Mouse (Mus musculus) cortical plate, adult 2 months (tissue): ENCODE data around the gene Pex3. TPM values are rescaled to one million over a fixed set of nuclear protein-coding genes. Genes with fewer than 3 reads are reported as not detected.

ENCODE experiments used
- H3K27ac ChIP-seq: fragments of 200-500 bp; 2 replicates; pipeline ENCODE4 v1.5.1; 2012; ENCODE audit warnings: low read length, control low read depth, inconsistent platforms; ENCODE audit not compliant: insufficient read depth
- H3K4me1 ChIP-seq: fragments of 200-500 bp; 2 replicates; pipeline ENCODE4 v1.6.1; 2011; ENCODE audit warnings: low read length; ENCODE audit not compliant: control insufficient read depth, insufficient read depth
- H3K4me3 ChIP-seq: fragments of 200-500 bp; 2 replicates; pipeline ENCODE4 v1.5.1; 2011; ENCODE audit warnings: mild to moderate bottlenecking, low read length, control low read depth; ENCODE audit not compliant: insufficient read depth
- CTCF ChIP-seq: fragments of 200-500 bp; IDR thresholded peaks from 2 replicates; pipeline ENCODE4 v1.5.1; 2011; ENCODE audit warnings: mild to moderate bottlenecking, control low read depth, low read length; ENCODE audit not compliant: insufficient read depth; ENCODE audit errors: extremely low read depth
- POLR2A ChIP-seq: fragments of 200-500 bp; IDR thresholded peaks from 2 replicates; pipeline ENCODE4 v1.6.1; 2011; ENCODE audit warnings: mild to moderate bottlenecking, low read length, control low read depth; ENCODE audit not compliant: insufficient read depth; ENCODE audit errors: extremely low read depth
- polyA plus RNA-seq: library from polyadenylated mRNA; depleted of rRNA; stranded (reverse); fragments of >200 nt; gene quantifications from 2 replicates; pipeline ENCODE4 v1.2.3, GENCODE M21; 2012; rRNA removed

The Pex3 gene
- 30.3 and 30.8 TPM in 2 replicates for polyA plus RNA-seq

GRCm38 (mm10) chr10:13552646-13553497 lies at the start of gene Pex3, which contains the start of gene Adat2:
TSS of gene Pex3 (minus strand) at chr10:13553142.
TSS of gene Adat2 (plus strand) at chr10:13552894.
- TF ChIP-seq CTCF, result no peak
- TF ChIP-seq POLR2A, result peak; percentile 82; the same call in 1 of the 2 replicates
- H3K4me1 ChIP-seq, result peaks cover 2% of the 10 kb centered on the region; the same call in 1 of the 2 replicates
- H3K27ac ChIP-seq, result no peak within 1 kb of the TSS
- peak within 1 kb of the TSS; percentile 94 for H3K4me3 ChIP-seq

GRCm38 (mm10) chr10:13600926-13601325 lies 48.0 kb upstream of the Pex3 start:
- TF ChIP-seq POLR2A, result no peak
- no peak for TF ChIP-seq CTCF
- Histone ChIP-seq H3K4me1 (peaks cover 5% of the 10 kb centered on the region; the same call in 1 of the 2 replicates), H3K27ac (no peak overlapping the region), H3K4me3 (no peak overlapping the region)

DNA sequence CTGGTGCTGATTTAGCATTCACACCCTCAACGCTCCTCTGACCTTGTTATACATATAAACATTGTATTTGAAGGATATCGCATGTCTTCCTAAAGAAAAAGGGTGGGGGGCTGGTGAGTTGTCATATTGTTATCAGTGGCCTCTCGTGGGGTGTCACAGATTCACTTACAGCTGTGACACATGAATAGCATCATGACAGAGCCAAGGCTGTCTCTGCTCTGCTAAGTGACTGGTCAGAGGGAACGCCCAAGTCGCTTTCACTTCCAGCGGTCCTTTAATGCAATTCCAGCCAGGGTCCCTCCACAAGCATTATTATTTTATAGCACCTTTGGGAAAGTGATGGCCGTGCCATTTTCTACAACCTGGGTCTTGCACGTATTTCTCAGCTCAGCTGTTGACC lies 44.5 kb upstream of the Pex3 start:
- H3K4me3 ChIP-seq, result no peak overlapping the region
- H3K27ac ChIP-seq, result no peak overlapping the region
- H3K4me1 ChIP-seq, result peaks cover 7% of the 10 kb centered on the region; the same call in 1 of the 2 replicates
- TF ChIP-seq CTCF, result no peak
- TF ChIP-seq POLR2A, result no peak

GRCm38 (mm10) chr10:13596866-13597265 lies 43.9 kb upstream of the Pex3 start:
- H3K4me1 ChIP-seq, result peaks cover 7% of the 10 kb centered on the region; the same call in 1 of the 2 replicates
- no peak overlapping the region for H3K4me3 ChIP-seq
- TF ChIP-seq POLR2A (no peak), CTCF (no peak)
- no peak overlapping the region for H3K27ac ChIP-seq

DNA sequence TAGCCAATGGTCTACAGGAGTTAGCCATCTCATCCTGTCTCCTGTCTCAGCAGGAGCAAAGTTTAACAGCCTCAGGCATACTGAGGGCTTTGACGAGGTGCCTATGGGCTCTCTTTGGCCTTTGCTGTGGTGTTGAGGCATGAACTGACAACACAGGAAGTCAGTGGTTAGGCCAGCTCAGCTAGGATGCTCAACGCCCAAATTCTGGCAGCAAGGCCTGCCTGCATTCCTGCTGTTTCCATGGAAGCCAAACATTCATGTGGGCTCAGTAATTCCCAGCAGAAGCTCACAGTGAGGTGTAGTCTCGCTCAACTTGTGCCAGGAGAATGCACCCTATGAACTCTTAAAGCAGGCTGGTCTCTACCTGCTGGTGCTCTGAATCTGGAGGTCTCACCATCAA lies 43.1 kb upstream of the Pex3 start:
- H3K4me3 ChIP-seq, result no peak overlapping the region
- peaks cover 4% of the 10 kb centered on the region; the same call in 1 of the 2 replicates for H3K4me1 ChIP-seq
- no peak for TF ChIP-seq CTCF
- TF ChIP-seq POLR2A, result no peak
- H3K27ac ChIP-seq, result no peak overlapping the region

DNA sequence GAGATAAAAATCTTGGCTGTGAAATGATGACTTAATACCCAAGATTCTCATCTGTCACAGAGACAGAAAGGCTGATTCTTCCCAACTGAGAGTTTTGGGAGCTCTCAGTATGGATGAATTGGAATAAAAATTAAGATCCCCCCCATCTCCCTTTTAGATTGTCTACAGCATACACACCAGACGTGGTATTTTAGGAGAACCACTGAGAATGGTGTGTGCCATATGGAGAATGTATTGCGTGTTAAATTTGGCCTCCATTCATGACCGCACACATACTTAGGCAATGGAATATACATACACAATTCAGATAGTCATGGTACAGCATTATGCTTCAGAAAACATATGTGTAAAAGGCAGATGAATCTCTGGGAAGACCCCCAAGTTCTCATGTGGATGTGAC lies 40.6 kb upstream of the Pex3 start:
- TF ChIP-seq POLR2A, result no peak
- TF ChIP-seq CTCF, result no peak
- H3K4me1 ChIP-seq, result peaks cover 6% of the 10 kb centered on the region; the same call in 1 of the 2 replicates
- H3K4me3 ChIP-seq, result no peak overlapping the region
- H3K27ac ChIP-seq, result no peak overlapping the region

DNA sequence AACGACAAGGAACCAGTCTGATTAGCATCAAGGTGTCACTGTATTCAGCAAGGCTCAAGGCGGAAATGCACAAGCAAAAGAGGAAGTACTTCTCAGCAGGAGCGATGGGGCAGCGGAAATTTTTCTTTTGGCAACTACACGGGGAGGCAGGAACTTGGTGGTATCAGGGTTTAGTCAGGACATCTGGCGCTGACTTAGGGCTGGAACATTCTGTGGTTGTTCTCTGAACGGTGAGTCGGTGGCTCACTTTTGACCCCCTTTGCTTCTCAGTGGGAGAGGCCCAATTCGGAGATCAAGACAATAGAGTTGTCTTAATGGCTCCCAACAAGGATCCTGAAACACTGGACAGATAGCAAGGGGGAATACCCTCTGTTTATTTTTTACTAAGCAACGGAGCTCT lies 39.3 kb upstream of the Pex3 start:
- Histone ChIP-seq H3K27ac (no peak overlapping the region), H3K4me3 (no peak overlapping the region), H3K4me1 (peaks cover 7% of the 10 kb centered on the region)
- no peak for TF ChIP-seq POLR2A
- TF ChIP-seq CTCF, result no peak

- Histone ChIP-seq H3K27ac (peak overlapping the region; percentile 44; the same call in 1 of the 2 replicates), H3K4me3 (no peak overlapping the region), H3K4me1 (peaks cover 4% of the 10 kb centered on the region)
- TF ChIP-seq CTCF (no peak), POLR2A (no peak)
Observed at GRCm38 (mm10) chr10:13587914-13588313, 35.0 kb upstream of the Pex3 start.

DNA sequence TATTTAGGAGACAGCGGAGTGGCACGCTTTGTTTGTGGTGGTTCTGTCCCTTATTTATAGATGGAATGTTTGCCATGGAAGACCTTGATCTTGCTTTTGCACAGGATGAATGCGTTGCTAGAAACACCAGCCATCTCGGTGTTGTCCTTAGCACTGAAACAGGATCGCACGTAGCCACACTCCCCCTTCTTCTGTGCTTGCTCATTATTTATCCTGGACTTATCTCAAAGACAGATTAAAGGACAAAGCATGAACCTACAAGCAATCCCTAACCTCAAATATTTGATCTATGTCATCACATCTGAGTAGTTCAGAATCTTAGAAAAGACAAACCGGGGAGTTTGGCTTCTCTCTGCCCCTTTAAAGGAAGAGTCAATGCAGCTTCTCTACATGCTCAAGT lies 24.2 kb upstream of the Pex3 start:
- no peak overlapping the region for H3K27ac ChIP-seq
- H3K4me3 ChIP-seq, result no peak overlapping the region
- peaks cover 3% of the 10 kb centered on the region for H3K4me1 ChIP-seq
- TF ChIP-seq POLR2A (no peak), CTCF (no peak)

DNA sequence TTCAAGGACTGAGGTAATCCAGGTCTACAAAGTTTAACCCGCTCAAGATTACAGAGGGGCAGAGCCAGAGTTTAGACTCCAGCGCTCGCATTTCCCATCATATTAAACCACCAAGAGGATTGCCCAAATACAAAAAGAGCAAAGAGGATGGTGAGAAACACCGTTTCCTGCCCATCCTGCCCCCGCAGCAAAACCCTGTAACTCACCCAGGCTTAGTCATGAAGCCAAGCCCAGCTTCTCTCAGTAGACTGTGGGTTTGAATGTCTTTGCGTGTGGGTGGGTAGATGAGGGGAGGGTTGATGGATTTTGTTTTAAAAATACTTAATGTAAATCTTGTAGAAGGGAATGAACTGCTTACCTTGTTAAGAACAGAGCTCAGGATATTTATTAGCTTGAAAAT lies 19.5 kb upstream of the Pex3 start:
- TF ChIP-seq POLR2A (no peak), CTCF (no peak)
- no peak overlapping the region for H3K27ac ChIP-seq
- H3K4me3 ChIP-seq, result no peak overlapping the region
- H3K4me1 ChIP-seq, result no peaks in the 10 kb centered on the region; the same call in 1 of the 2 replicates
